Mouse (Mus musculus) CH12.LX (cell line): ENCODE measurements at regions not wholly inside any gene's neighbourhood (a gene's known extent, or its start where the extent isn't known, plus 50 kb on each side); places are given as distances from the start of the nearest gene placed in this dataset.

Source experiments
- DNase-seq: peaks from one replicate; pipeline ENCODE4 v3.0.0-alpha.2; 2013; ENCODE audit errors: extremely low read depth
- H3K27ac ChIP-seq: 2 replicates; pipeline ENCODE4 v1.5.1; 2012; ENCODE audit warnings: low read depth, mild to moderate bottlenecking, control low read depth, moderate library complexity; ENCODE audit not compliant: insufficient read depth
- H3K27me3 ChIP-seq: replicated peaks from 2 replicates; pipeline ENCODE3; 2012; ENCODE audit warnings: inconsistent platforms
- H3K36me3 ChIP-seq, 2 experiments: replicated peaks in 1 of 2; 2 replicates each; pipeline versions ENCODE3 to v1.6.1; 2012; ENCODE audit warnings: inconsistent platforms in 1 of 2, low read length in 1 of 2, mild to moderate bottlenecking in 1 of 2, mixed read lengths in 1 of 2, moderate library complexity in 1 of 2; ENCODE audit not compliant: control insufficient read depth in 1 of 2, insufficient read depth in 1 of 2
- H3K4me1 ChIP-seq, 2 experiments: 2 replicates each; pipeline ENCODE4 v1.6.1; 2012; ENCODE audit warnings: inconsistent platforms in 1 of 2, moderate library complexity in 1 of 2; ENCODE audit not compliant: insufficient read depth in 2 of 2, control insufficient read depth in 1 of 2
- H3K4me2 ChIP-seq: 2 replicates; pipeline ENCODE4 v1.6.1; 2012; ENCODE audit warnings: low read depth, mild to moderate bottlenecking, control low read depth; ENCODE audit not compliant: poor library complexity, insufficient read depth, severe bottlenecking
- H3K4me3 ChIP-seq, 3 experiments: fragments of 150-350 bp in 1 of 3; sonication (generic) in 1 of 3; replicated peaks in 1 of 3; 2 replicates each; pipeline versions ENCODE3 to v1.5.1; 2011 to 2012; ENCODE audit warnings: low read depth in 2 of 3, low read length in 2 of 3, mild to moderate bottlenecking in 2 of 3, moderate library complexity in 2 of 3, control low read depth in 1 of 3, improper control_type of control experiment in 1 of 3, inconsistent platforms in 1 of 3, mixed read lengths in 1 of 3; ENCODE audit not compliant: poor library complexity in 1 of 3
- H3K79me2 ChIP-seq: replicated peaks from 2 replicates; pipeline ENCODE4 v1.6.1; 2012; ENCODE audit warnings: mild to moderate bottlenecking, moderate library complexity; ENCODE audit not compliant: control insufficient read depth, poor library complexity, insufficient read depth, severe bottlenecking; ENCODE audit errors: extremely low read depth
- H3K9ac ChIP-seq: 2 replicates; pipeline ENCODE4 v1.6.1; 2012; ENCODE audit warnings: low read depth, mild to moderate bottlenecking, control low read depth, moderate library complexity; ENCODE audit not compliant: insufficient read depth
- H3K9me3 ChIP-seq: replicated peaks from 2 replicates; pipeline ENCODE3; 2012; ENCODE audit warnings: low read length, inconsistent platforms, mixed read lengths
- EP300 ChIP-seq: IDR thresholded peaks from 2 replicates; pipeline ENCODE4 v1.6.1; 2011; ENCODE audit warnings: low read length, improper control_type of control experiment
- HCFC1 ChIP-seq: IDR thresholded peaks from 2 replicates; pipeline ENCODE4 v1.6.1; 2012; ENCODE audit warnings: low read depth, mild to moderate bottlenecking, inconsistent platforms, low read length, improper control_type of control experiment
- KAT2A ChIP-seq: IDR thresholded peaks from 2 replicates; pipeline ENCODE4 v1.6.1; 2012; ENCODE audit warnings: low read length, improper control_type of control experiment, inconsistent platforms; ENCODE audit not compliant: insufficient replicate concordance
- MAFK ChIP-seq: IDR thresholded peaks from 2 replicates; pipeline ENCODE4 v1.6.1; 2011; ENCODE audit warnings: low read length, improper control_type of control experiment; ENCODE audit not compliant: insufficient replicate concordance
- MAZ ChIP-seq: IDR thresholded peaks from 2 replicates; pipeline ENCODE4 v1.6.1; 2012; ENCODE audit warnings: low read depth, mild to moderate bottlenecking, inconsistent platforms, low read length, improper control_type of control experiment, moderate library complexity
- POLR2A ChIP-seq: IDR thresholded peaks from 2 replicates; pipeline ENCODE4 v1.6.1; 2011; ENCODE audit warnings: low read depth, mild to moderate bottlenecking, improper control_type of control experiment, low read length
- POLR2AphosphoS2 ChIP-seq: IDR thresholded peaks from 2 replicates; pipeline ENCODE4 v1.6.1; 2011; ENCODE audit warnings: low read depth, low read length, improper control_type of control experiment
- RAD21 ChIP-seq: IDR thresholded peaks from 2 replicates; pipeline ENCODE4 v1.6.1; 2011; ENCODE audit warnings: low read depth, mild to moderate bottlenecking, low read length, improper control_type of control experiment, moderate library complexity
- SIN3A ChIP-seq: IDR thresholded peaks from 2 replicates; pipeline ENCODE4 v1.6.1; 2012; ENCODE audit warnings: low read length, improper control_type of control experiment, inconsistent platforms
- dilution Hi-C: fragments of 300-500 bp; cut with MboI; formaldehyde crosslinking; loops from 2 replicates; pipeline ENCODE4 v1.14.3; 2020; ENCODE audit warnings: low sequenced_read_pairs; ENCODE audit not compliant: extremely low pct_unique_long_range_greater_than_20kb, extremely low pct_ligation_motif_present
- in situ Hi-C: fragments of 300-500 bp; cut with MboI; formaldehyde crosslinking; loops from 3 replicates; pipeline ENCODE4 v1.14.3; 2019; ENCODE audit warnings: low sequenced_read_pairs, low pct_ligation_motif_present, low pct_unique_long_range_greater_than_20kb, mixed read lengths

GRCm38 (mm10) chr16:91173870-91174278 lies 51.4 kb upstream of the Olig2 start:
- Histone ChIP-seq H3K4me2 (no peak overlapping the region), H3K79me2 (no peaks in the 10 kb centered on the region)
- TF ChIP-seq SIN3A (no peak), POLR2AphosphoS2 (no peak), POLR2A (no peak), KAT2A (no peak), MAZ (no peak), EP300 (no peak), RAD21 (no peak), HCFC1 (no peak)
- TF ChIP-seq, all 38 proteins: peak for 0
- no peak for DNase-seq
- no peaks in the 10 kb centered on the region for H3K9me3 ChIP-seq
- H3K27me3 ChIP-seq, result peaks cover 72% of the 10 kb centered on the region
- no peaks in the 10 kb centered on the region for H3K36me3 ChIP-seq
- H3K9ac ChIP-seq, result no peak overlapping the region
- no peak overlapping the region for H3K27ac ChIP-seq
- in situ Hi-C loops, result no loop called here
- no peak overlapping the region for H3K4me3 ChIP-seq
- dilution Hi-C loops, result no loop called here
- no peaks in the 10 kb centered on the region; a peak in 1 of 4 replicates for H3K4me1 ChIP-seq

GRCm38 (mm10) chr16:91174401-91174800 lies 50.9 kb upstream of the Olig2 start:
- H3K79me2 ChIP-seq, result no peaks in the 10 kb centered on the region
- no peak for TF ChIP-seq MAFK
- TF ChIP-seq, all 38 proteins: peak for 0
- Histone ChIP-seq H3K9me3 (no peaks in the 10 kb centered on the region), H3K27me3 (peaks cover 68% of the 10 kb centered on the region), H3K4me1 (no peaks in the 10 kb centered on the region; a peak in 1 of 4 replicates), H3K4me2 (no peak overlapping the region), H3K27ac (no peak overlapping the region), H3K36me3 (no peaks in the 10 kb centered on the region), H3K9ac (no peak overlapping the region), H3K4me3 (no peak overlapping the region)
- in situ Hi-C loops, result no loop called here
- dilution Hi-C loops, result no loop called here
- DNase-seq, result no peak
